Mouse (Mus musculus) gastrocnemius, adult 8-10 months (tissue): ENCODE results near the gene Sos1. TPM values are rescaled to one million over a fixed set of nuclear protein-coding genes. Genes with fewer than 3 reads are reported as not detected.
A peak's percentile ranks its signal among the peaks of the same experiment; 100 is the strongest.

Experiments
- DNase-seq, 2 experiments: peaks; one replicate each; pipeline ENCODE4 v3.0.0; 2022; ENCODE audit warnings: low spot score in 2 of 2
- total RNA-seq, 4 experiments: library from RNA; stranded (reverse); gene quantifications; 2 replicates each; pipeline ENCODE4 v1.2.4; 2022

Gene Sos1
- total RNA-seq, 4 experiments from 2014 or later, result 13.2 to 16.6 (median 16.0) TPM

GRCm38 (mm10) chr17:80496185-80496584 is 15.9 kb upstream of the Sos1 start:
- DNase-seq, result no peak

DNA sequence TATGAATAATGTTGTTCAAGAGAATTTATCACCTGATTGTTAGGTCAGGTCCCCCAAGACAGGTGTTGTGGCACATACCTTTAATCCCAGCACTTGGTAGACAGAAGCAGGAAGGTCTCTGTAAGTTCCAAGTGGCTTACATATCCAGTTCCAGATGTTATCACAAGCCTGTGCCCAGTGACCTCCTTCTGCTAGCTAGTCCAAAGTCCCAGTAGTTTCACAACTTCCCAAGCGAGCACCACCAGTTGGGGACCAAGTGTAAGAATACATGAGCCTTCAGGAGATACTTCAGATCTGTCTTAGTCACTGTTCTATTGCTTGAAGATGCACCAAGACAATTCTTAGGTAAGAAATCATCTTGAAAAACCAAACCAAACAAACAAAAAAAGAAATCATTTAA is 13.6 kb upstream of the Sos1 start:
- DNase-seq, result no peak

- DNase-seq, result no peak
Measured at GRCm38 (mm10) chr17:80492811-80493210, 12.6 kb upstream of the Sos1 start.

- DNase-seq, result no peak
Measured at GRCm38 (mm10) chr17:80492274-80492673, 12.0 kb upstream of the Sos1 start.

- DNase-seq, result no peak
Measured at GRCm38 (mm10) chr17:80490166-80490565, 9.9 kb upstream of the Sos1 start.

- DNase-seq, result no peak
Measured at GRCm38 (mm10) chr17:80488918-80489317, 8.7 kb upstream of the Sos1 start.

DNA sequence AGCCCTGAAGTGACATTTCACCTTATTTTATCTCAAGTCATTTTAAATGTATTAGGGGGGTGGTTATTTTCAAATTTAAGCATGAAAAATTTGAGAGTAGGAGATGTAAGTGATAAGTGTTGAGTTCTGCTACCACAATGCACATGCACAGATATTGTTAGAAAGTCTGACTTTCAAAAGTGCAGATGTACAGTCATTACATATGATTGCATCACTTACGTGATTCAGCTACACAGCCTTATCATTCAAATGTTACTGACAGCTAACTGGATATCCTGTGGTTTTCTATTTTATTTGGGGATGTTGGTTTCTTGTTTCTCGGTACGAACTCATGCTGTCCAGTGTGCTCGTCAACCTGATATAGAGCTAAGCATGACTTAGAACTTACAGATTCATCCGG is 4.9 kb upstream of the Sos1 start:
- DNase-seq, result no peak

- no peak for DNase-seq
Measured at GRCm38 (mm10) chr17:80480855-80481224, 587 bp upstream of the Sos1 start.

DNA sequence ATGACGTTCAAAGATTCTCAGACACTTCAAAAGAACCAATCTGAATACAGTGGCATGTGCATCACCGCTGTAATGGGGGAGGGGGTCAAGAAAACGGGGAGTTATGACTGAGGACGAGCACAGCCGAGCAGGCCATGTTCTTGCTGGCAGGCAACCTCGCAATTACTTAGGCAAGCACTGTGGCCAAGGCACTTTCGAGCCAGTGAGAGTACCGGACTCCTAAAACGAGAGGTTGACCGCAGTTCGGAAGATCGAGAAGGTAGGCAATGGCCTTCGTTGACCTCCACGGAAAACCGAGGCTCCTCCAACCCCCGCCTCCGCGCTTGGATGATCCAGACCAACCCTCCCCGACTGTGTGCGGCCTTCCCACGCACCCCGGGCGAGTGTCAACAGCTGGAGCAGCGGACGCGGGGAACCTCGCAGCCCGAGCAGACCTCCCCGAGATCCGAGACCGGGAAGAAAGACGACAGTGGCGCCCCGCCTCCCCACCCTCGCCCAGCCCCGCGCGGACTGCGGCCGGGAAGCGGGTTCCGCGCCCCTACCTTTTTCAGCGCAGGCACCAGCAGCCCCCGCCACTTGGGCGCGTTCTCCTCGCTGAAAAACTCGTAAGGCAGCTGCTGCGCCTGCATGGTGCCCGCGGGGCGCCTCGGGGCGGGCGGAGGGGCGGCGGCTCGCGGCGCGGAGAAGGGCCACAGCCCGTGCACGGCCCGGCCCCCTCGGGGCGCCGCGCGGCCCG is 790 bp downstream of the Sos1 start:
- DNase-seq, result peak; percentile 16 to 35

DNA sequence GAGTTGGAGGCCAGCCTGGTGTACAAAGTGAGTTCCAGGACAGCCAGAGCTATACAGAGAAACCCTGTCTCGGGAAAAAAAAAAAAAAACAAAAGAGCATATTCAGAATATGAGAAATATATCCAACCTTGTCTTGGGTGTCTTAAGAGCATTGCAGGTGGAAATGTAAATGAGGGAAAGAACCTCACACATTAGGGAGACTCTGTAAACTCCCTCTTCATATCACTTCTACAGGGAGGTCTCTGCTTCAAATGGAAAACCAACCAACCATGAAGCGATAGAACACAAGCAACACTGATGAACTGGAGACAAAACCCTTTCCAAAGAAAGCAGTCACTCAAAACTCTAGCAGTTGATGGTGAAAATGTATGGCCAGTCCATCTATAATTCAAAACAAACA is 2.6 kb downstream of the Sos1 start:
- no peak for DNase-seq

GRCm38 (mm10) chr17:80476496-80476895 is 3.8 kb downstream of the Sos1 start:
- DNase-seq, result no peak

- no peak for DNase-seq
Measured at GRCm38 (mm10) chr17:80471056-80471802, 9.0 kb downstream of the Sos1 start.

GRCm38 (mm10) chr17:80468417-80468894 is 11.8 kb downstream of the Sos1 start:
- peak in 1 of 2 experiments; percentile 10 for DNase-seq

DNA sequence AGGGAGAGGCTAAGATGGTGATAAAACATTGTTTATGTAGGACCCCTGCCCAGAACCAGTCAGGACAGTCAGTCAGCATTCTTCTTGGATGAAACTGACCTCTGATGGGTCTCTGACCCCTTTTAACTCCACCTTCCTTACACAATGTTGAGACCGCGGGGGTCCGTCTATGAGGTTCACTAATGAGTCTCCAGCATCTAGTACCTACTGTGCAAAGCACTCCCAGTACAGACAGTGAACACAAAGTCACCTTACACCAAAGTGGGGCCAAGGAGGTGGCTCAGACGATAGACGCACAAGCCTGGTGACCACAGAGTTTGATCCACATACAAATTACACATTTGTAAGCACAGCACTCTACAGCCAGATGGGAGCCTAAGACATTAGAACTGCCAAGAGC is 20.0 kb downstream of the Sos1 start:
- DNase-seq, result no peak

GRCm38 (mm10) chr17:80455648-80456047 is 24.6 kb downstream of the Sos1 start:
- no peak for DNase-seq

GRCm38 (mm10) chr17:80450426-80451030 is 29.7 kb downstream of the Sos1 start:
- no peak for DNase-seq

- DNase-seq, result no peak
Measured at GRCm38 (mm10) chr17:80446470-80446869, 33.8 kb downstream of the Sos1 start.

DNA sequence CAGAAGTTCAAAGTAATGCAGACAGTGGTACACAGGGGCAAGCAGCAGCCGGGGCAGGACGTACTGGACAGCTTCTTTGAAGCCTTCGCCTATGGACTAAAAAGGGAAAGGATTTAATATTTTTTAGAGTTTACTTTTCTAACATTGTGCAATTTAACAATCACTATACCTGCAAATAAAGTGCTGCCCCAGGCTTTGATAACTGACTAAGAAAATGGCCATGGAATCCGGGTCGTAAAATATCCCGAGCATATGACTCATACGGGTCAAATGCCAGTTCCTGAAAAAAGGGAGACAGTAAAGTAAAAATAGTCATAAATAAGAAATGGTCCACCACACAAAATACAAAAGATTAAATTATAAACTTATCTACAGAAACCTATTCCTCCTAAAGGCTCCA is 34.8 kb downstream of the Sos1 start:
- no peak for DNase-seq

DNA sequence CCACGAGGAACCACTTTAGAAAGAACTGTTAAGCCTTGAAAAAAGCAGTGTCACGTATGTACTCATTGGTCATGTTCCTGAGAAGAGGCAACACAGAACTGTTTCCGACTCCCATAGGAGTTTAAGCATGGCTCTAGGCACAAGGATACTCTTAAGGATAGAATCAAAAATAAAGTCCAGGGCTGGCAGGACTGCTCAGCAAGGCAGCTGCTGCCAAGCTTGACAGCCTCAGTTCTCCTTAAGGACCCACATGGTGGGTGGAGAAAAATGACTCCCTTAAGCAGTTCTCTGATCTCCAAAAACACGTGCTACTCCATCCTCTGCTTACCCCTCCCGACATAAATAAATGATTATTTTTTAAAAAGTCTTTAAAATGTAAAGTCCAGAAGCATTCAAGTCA is 44.6 kb downstream of the Sos1 start:
- no peak for DNase-seq

GRCm38 (mm10) chr17:80434430-80434829 is 45.8 kb downstream of the Sos1 start:
- DNase-seq, result no peak

DNA sequence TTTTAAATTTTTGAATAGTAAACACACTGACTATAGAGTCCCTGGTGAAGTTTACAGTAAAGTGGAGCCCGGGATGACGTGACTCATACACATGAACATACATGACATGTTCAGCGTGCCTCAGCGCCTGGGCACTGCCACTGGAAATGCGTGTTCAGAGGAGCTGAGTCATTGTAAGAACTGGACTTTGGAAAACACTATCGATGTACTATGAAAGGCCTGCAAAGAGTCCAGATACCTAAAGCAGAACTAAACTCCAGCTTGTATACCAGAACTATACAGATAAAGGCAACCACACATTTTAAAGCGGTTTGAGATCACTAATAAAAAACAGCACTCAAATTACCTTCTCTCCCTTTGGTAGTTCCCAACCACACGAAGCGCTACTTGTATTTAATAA is 48.3 kb downstream of the Sos1 start:
- DNase-seq, result no peak

DNA sequence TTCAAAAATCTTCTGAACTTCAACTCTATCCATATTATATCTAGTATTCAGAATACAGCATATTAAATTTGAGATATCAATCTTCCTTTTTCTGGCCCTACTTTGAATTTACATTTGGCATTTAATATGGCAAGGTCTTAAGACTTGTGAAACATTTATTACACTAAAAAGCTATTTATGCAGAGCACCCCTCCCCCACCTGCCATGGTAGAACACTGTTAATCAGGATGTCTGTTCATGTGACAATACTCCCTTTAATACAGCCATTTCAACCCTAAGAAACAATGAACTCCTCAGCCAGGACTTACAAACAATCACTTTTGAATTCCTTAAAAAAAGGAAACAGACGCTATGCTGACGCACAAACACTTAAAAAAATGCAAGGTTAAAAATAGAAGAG is 52.3 kb downstream of the Sos1 start:
- no peak for DNase-seq
